Mouse (Mus musculus) bone marrow, adult 2 months (tissue): ENCODE data around the gene Prkcq.

Experiments used
- CTCF ChIP-seq: fragments of 200-500 bp; IDR thresholded peaks from 2 replicates; pipeline ENCODE4 v1.5.1; 2011; ENCODE audit warnings: low read length, control low read depth; ENCODE audit not compliant: control insufficient read depth, insufficient read depth
- POLR2A ChIP-seq: fragments of 200-500 bp; IDR thresholded peaks from 2 replicates; pipeline ENCODE4 v1.6.1; 2011; ENCODE audit warnings: low read depth, mild to moderate bottlenecking, control low read depth, low read length, borderline replicate concordance; ENCODE audit not compliant: control insufficient read depth

DNA sequence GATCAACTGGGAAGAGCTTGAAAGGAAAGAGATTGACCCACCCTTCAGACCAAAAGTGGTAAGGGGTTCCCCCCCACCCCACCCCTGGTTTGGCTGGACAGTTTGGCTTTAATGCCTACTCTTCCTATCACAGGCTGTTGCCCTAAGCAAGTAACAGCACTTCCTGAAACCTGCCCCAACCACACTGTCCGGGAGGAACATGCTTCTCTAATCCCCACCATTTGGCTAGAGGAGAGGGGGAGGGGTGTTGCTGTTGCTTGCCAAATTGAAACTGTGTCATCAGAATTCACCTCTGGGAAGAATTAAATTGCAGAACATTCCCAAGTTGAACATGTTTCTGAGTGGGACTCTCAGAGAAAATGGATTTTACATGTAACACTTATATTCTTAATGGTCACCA is 127.5 kb downstream of the Prkcq start:
- TF ChIP-seq CTCF (no peak), POLR2A (no peak)
